Mouse (Mus musculus) forebrain, postnatal 0 days (tissue): ENCODE data around the gene Ube2h. TPM values are rescaled to one million over a fixed set of nuclear protein-coding genes. Genes with fewer than 3 reads are reported as not detected.

ENCODE experiments used
- ATAC-seq: fragments of 200-750 bp; cut with Nextera tagmentation; 2 replicates; pipeline ENCODE4 v1.8.0; 2017; ENCODE audit warnings: mild to moderate bottlenecking, moderate library complexity
- DNase-seq: peaks from one replicate; pipeline ENCODE4 v3.0.0-alpha.2; 2015
- H3K27ac ChIP-seq: fragments of 300-500 bp; sonication (generic); 2 replicates; pipeline ENCODE4 v1.5.1; 2014; ENCODE audit warnings: low read depth, mild to moderate bottlenecking, antibody characterized with exemption, low read length, moderate library complexity, mixed read lengths
- H3K27me3 ChIP-seq: fragments of 300-500 bp; sonication (generic); 2 replicates; pipeline ENCODE4 v1.6.1; 2014; ENCODE audit warnings: mild to moderate bottlenecking, low read length, mixed read lengths; ENCODE audit not compliant: insufficient read depth
- H3K36me3 ChIP-seq: fragments of 300-500 bp; sonication (generic); 2 replicates; pipeline ENCODE4 v1.6.1; 2014; ENCODE audit warnings: mild to moderate bottlenecking, moderate library complexity; ENCODE audit not compliant: insufficient read depth
- H3K4me1 ChIP-seq: fragments of 300-500 bp; sonication (generic); 2 replicates; pipeline ENCODE4 v1.6.1; 2014; ENCODE audit warnings: antibody characterized with exemption; ENCODE audit not compliant: insufficient read depth
- H3K4me2 ChIP-seq: fragments of 300-500 bp; sonication (generic); 2 replicates; pipeline ENCODE4 v1.6.1; 2014; ENCODE audit warnings: low read depth, mild to moderate bottlenecking, moderate library complexity
- H3K4me3 ChIP-seq: fragments of 300-500 bp; sonication (generic); 2 replicates; pipeline ENCODE4 v1.5.1; 2014; ENCODE audit warnings: low read depth, low read length, mixed read lengths
- H3K9ac ChIP-seq: fragments of 300-500 bp; sonication (generic); 2 replicates; pipeline ENCODE4 v1.6.1; 2014; ENCODE audit warnings: mild to moderate bottlenecking
- H3K9me3 ChIP-seq: fragments of 300-500 bp; sonication (generic); 2 replicates; pipeline ENCODE4 v1.6.1; 2016; ENCODE audit warnings: low read length
- CTCF ChIP-seq: sonication (generic); IDR thresholded peaks from 2 replicates; pipeline ENCODE4 v1.5.1; 2016; ENCODE audit warnings: antibody characterized with exemption, control low read depth, low read depth
- WGBS: fragments of 180-500 bp; shearing (Covaris S2); extraction: QIAGEN DNeasy Blood & Tissue Kit; methylation state at CpG from one replicate; pipeline ENCODE4 v1.1.7; 2014; 5-methylcytosine and 5-hydroxymethylcytosine counted together
- polyA plus RNA-seq: library from polyadenylated mRNA; unstranded; fragments of >200 nt; fragmentation: Nextera tagmentation; extraction: Ambion mirVana; gene quantifications from 2 replicates; pipeline ENCODE4 v1.2.1, GENCODE M21; 2015
- total RNA-seq: library from RNA; depleted of rRNA; stranded (reverse); fragments of >200 nt; gene quantifications from 2 replicates; pipeline ENCODE4 v1.2.3, GENCODE M21; 2014

The Ube2h gene
- total and polyA plus RNA-seq, 2 experiments from 2014 or later = 37.7 to 42.7 TPM

DNA sequence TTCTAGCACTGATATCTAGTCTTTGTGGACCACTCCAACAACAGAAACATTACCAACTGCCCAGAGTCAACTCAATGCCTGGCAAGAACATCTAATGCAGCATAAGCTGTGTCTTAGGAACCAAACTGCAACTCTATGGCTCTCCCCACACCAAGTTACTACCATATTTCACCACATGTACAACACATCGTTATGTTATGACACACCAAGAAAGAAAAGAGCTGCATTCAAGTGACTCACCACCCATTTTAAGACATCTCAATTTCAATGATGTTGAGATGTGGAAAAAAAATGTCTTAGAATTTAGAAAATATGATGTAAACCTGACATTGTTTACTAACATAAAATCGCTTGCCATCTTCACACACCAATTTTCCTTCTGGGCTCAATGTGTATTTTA, 22.0 kb downstream of the Ube2h start:
- Histone ChIP-seq H3K4me2 (no peak overlapping the region), H3K4me3 (no peak overlapping the region), H3K9ac (no peak overlapping the region), H3K27ac (no peak overlapping the region), H3K36me3 (peaks cover 22% of the 10 kb centered on the region), H3K4me1 (no peaks in the 10 kb centered on the region), H3K9me3 (no peaks in the 10 kb centered on the region), H3K27me3 (no peaks in the 10 kb centered on the region)
- TF ChIP-seq CTCF = no peak
- DNase-seq = no peak
- ATAC-seq = no peak
- WGBS = 85% methylated on average over 2 of the region's 2 CpGs

DNA sequence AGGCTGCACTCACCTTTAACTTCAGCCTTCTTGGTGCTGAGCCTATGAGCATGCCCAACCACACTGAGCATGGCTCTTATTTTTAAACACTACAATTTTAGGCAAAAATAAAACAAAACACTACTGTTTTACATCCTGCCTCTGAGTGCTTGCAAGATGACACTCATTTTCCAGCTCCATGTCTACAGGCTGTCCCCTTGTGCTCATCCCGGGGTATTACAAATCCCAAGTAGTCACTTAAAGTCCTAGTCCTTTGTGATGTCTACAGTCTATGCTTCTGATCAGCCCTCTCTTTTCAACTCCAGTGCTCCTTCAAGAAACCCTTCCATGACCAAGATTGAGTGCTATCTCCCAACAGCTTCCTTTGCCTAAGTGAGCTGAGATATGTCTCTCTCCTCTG, 26.0 kb downstream of the Ube2h start:
- DNase-seq (no peak), ATAC-seq (no peak)
- Histone ChIP-seq H3K27ac (no peak overlapping the region), H3K9me3 (no peaks in the 10 kb centered on the region), H3K27me3 (no peaks in the 10 kb centered on the region), H3K36me3 (peaks cover 21% of the 10 kb centered on the region), H3K9ac (no peak overlapping the region), H3K4me2 (no peak overlapping the region), H3K4me3 (no peak overlapping the region), H3K4me1 (no peaks in the 10 kb centered on the region)
- WGBS = 73% methylated on average over 1 of the region's 1 CpGs
- peak; percentile 59 for TF ChIP-seq CTCF

DNA sequence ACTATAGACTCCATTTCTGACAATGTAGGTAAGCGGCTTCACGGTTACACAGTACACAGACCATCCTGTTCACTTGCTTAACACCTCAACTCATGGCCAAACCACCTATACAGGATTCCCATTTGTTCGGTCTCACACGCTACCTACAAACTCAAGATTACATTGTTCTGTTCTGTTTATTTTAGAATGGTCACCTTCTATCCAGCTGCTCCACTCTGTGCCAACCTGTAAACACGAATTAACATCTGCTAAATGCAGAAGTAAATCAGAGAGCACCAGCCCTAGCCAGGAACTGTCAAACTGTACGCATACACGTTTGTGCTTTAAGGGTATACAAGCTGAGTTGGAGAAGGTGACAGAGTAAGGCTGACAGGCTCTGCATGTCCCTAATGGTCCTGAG, 27.5 kb downstream of the Ube2h start:
- ATAC-seq = no peak
- Histone ChIP-seq H3K4me3 (no peak overlapping the region), H3K9ac (no peak overlapping the region), H3K36me3 (peaks cover 21% of the 10 kb centered on the region), H3K4me2 (no peak overlapping the region), H3K4me1 (no peaks in the 10 kb centered on the region), H3K27me3 (no peaks in the 10 kb centered on the region), H3K27ac (no peak overlapping the region), H3K9me3 (no peaks in the 10 kb centered on the region)
- DNase-seq = no peak
- TF ChIP-seq CTCF = no peak
- 93% methylated on average over 7 of the region's 7 CpGs for WGBS

DNA sequence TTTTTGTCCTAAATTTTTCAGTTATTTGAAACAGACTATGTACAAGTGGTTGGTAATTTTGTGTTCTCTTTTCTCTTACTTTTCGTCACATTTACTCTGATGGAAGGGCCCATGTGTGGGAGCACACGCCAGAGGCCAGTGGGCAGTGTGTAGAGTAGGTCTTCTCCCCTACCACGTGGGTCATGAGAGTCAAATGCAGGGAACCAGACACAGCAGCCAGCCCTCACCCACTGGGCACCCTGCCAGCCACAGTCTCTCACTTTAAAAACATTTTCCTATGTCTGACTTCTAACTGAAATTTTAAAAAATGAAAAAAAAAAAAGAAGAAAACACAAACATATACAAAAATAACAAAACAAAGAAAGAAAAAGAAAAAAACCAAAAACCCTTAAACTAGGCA, 28.0 kb downstream of the Ube2h start:
- H3K27me3 ChIP-seq = no peaks in the 10 kb centered on the region
- H3K9me3 ChIP-seq = no peaks in the 10 kb centered on the region
- WGBS = 72% methylated on average over 3 of the region's 3 CpGs
- H3K27ac ChIP-seq = no peak overlapping the region
- ATAC-seq = no peak
- H3K4me1 ChIP-seq = no peaks in the 10 kb centered on the region
- no peak for DNase-seq
- H3K4me3 ChIP-seq = no peak overlapping the region
- H3K36me3 ChIP-seq = peaks cover 21% of the 10 kb centered on the region
- no peak overlapping the region for H3K4me2 ChIP-seq
- H3K9ac ChIP-seq = no peak overlapping the region
- no peak for TF ChIP-seq CTCF

DNA sequence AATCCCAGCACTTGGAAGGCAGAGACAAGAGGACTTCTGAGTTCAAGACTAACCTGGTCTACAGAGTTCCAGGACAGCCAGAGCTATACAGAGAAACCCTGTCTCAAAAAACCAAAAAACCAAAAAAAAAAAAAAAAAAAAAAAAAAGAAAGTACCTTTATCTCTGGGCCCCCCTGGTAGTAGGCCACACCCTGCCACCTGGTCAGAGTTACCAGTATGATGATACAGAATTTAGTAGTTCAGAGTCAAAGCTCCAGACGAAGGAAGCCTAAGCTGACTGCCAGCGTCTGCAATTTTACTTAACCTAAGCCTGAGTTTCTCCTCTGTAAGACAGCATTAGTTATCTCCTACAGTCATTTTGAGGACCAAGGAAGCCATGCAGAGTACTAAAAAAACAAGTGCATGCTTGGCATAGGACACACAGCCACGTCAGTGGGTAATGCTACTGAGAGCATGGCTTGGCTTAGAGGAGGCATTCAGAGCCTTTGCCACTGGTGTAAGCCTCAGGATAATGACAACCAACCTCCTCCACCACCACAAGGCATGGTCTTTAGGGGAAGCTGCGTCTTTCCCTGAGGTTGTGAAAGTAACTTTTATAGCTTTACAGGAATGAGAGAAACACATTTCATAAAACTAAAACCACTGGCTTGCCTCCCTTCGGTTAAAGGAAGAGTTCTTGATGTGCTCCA, 29.0 kb downstream of the Ube2h start:
- Histone ChIP-seq H3K4me3 (no peak overlapping the region), H3K27me3 (no peaks in the 10 kb centered on the region), H3K4me1 (no peaks in the 10 kb centered on the region), H3K9ac (no peak overlapping the region), H3K36me3 (peaks cover 15% of the 10 kb centered on the region), H3K9me3 (no peaks in the 10 kb centered on the region), H3K27ac (no peak overlapping the region), H3K4me2 (no peak overlapping the region)
- WGBS = 84% methylated on average over 5 of the region's 5 CpGs
- ATAC-seq = no peak
- no peak for TF ChIP-seq CTCF
- DNase-seq = no peak

DNA sequence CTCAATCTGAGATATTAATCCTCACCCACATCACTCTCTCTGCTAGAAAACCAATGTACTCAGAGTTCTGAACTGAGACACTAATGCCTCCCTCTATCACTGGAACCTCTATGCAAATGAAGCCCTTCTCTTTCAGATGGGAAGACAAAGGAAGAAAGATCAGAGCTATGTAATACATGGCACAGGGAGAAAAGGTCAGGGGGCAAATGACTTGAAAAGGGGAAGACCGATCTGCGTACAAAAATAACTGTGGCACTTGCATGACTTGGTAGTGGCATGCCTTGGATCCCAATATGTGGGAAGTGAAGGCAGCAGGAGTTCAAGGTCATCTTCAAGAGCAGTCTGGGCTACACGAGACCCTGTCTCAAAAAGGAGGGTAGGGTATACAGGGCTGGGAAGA, 31.4 kb downstream of the Ube2h start:
- no peak overlapping the region for H3K27ac ChIP-seq

DNA sequence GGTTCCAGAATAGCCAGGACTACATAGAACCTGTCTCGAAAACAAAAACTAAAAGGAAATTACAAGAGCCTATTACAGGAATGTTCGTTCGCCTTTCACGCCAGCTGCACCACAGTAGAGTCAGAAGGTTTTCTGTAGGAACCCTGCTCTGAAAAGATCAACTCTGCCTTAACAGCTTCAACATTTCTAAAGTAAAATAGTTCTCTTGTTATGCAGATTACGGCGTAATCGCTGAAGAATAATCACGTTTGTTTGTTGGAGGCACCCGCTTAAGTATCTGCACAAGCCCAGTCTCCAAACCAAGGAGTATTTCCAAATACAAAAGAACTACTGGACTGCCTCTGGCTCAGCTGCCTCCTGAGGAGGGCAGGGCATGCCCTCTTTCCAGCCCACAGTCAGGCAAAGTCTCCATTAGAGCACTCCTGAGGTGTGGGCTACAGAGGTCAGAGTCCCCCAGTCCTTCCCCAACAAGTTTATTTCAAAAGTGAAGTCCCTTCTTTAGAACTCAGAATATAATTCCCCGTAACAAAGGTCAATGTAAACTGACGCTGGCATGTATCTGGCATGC, 31.9 kb downstream of the Ube2h start:
- DNase-seq (no peak), ATAC-seq (no peak)
- Histone ChIP-seq H3K36me3 (peaks cover 17% of the 10 kb centered on the region), H3K4me2 (no peak overlapping the region), H3K27ac (no peak overlapping the region), H3K27me3 (no peaks in the 10 kb centered on the region), H3K9ac (no peak overlapping the region), H3K9me3 (no peaks in the 10 kb centered on the region), H3K4me3 (no peak overlapping the region), H3K4me1 (no peaks in the 10 kb centered on the region)
- TF ChIP-seq CTCF = no peak
- WGBS = 32% methylated on average over 11 of the region's 11 CpGs

More for the DNA sequence above, 31.4 kb downstream of the Ube2h start:
- TF ChIP-seq CTCF = no peak
- H3K4me3 ChIP-seq = no peak overlapping the region
- no peak overlapping the region for H3K9ac ChIP-seq
- 23% methylated on average over 3 of the region's 3 CpGs for WGBS
- H3K9me3 ChIP-seq = no peaks in the 10 kb centered on the region
- H3K27me3 ChIP-seq = no peaks in the 10 kb centered on the region
- no peak overlapping the region for H3K4me2 ChIP-seq
- no peaks in the 10 kb centered on the region for H3K4me1 ChIP-seq
- peaks cover 17% of the 10 kb centered on the region for H3K36me3 ChIP-seq
- DNase-seq (no peak), ATAC-seq (no peak)
